Mouse (Mus musculus) heart, adult 9 months (tissue): Measurements from ENCODE around the gene Ccdc78.
A peak's percentile ranks its signal among the peaks of the same experiment; 100 is the strongest.

Experiments used
- DNase-seq, 2 experiments: peaks; one replicate each; pipeline ENCODE4 v3.0.0; 2022; ENCODE audit warnings: low spot score in 2 of 2

The Ccdc78 gene

DNA sequence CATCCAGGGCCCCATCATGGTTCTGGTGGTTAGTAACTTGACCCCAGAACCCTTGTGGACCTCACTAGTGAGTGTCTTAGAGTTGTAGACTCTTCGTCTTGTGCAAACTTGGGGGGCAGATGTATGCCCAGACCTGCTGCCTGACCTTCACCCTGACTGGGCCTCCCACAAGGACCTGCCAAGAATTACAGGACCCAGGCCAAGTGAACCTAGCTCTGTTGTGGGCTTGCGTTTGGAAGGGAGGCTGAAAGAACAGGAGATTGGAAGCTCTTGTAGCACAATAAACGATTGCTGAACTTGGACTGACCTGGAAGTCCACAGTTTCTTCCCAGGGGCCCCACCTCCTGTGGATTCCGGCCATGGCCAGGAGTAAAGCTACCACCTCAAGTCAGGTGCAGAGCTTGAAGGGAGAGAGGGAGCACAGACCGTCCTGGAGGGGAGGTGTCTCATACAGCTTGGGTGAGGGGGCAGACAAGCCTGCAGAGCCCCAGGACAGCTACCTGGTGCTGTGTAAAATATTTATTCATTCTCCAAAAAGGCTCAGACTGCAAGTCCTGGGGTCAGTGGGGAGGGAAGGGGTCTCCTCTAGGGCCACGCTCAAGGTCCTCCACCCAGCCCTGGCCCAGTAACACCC lies 47.7 kb downstream of the Ccdc78 start:
- DNase-seq = peak in 1 of 2 experiments; percentile 35

DNA sequence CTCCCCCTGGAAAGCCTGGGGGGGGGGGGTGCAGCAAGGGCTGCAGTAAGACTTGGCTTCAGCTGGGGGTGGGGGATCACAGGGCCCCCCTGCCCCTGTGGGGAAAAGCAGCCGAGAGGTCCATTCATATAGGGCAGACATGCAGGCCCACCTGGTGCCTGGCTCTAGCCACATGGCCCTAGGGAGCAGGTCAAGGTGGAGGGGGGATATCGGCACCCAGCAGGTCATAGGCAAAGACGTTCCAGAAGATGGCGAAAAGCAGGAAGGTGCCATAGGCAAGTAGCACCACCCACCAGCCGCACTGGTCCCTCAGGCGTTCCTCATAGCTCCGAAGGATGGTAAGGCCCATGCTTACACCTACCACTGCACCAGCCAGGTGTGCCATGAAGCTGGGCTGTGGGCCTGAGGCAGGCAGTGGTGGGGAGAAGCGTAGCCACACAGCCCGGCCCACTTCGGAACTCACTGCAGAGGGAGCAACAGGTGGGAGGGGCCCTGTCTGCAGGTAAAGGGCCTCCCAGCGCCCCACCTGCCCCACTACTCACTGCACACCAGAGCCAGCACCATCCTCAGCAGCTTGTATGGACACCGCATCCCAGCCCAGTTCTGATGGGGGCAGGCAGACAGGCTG lies 48.3 kb downstream of the Ccdc78 start:
- peak in 1 of 2 experiments; percentile 30 for DNase-seq

DNA sequence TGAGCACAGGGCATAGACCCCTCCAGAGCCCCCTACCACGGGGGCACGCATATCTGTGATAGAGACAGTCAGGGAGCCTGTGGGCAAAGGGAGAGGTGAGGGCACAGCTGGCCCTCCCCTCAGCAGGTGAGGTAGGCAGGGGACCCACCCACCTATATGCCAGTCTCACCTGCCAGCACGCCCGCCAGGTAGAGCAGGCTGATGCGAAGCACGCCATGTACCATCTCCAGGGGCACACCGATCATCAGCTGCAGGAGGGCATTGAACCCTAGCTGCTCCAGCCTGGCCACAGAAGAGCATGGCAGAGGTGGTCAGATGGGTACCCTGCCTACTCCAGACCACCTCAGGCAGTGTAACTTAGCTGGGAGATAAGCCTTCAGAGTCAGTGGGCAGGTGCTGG lies 48.9 kb downstream of the Ccdc78 start:
- no peak for DNase-seq

DNA sequence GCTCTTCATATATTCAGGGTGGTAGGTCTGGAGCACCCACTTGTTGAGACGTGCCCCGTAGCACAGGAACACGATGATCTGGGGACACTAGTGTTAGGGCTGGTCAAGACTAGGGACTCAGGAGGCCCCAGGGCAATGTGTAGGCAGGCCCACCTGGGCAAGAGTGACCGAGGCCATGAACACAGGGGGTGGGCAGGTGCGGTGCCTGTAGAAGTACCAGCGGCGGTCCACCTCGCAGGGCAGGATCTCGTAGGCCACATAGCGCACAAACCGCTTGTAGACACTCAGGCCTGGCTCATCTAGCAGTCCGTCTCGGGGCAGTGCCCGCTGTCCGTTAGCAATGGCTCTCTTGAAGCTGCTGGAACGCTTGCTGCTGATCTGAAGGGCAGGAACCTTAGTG lies 49.4 kb downstream of the Ccdc78 start:
- no peak for DNase-seq

DNA sequence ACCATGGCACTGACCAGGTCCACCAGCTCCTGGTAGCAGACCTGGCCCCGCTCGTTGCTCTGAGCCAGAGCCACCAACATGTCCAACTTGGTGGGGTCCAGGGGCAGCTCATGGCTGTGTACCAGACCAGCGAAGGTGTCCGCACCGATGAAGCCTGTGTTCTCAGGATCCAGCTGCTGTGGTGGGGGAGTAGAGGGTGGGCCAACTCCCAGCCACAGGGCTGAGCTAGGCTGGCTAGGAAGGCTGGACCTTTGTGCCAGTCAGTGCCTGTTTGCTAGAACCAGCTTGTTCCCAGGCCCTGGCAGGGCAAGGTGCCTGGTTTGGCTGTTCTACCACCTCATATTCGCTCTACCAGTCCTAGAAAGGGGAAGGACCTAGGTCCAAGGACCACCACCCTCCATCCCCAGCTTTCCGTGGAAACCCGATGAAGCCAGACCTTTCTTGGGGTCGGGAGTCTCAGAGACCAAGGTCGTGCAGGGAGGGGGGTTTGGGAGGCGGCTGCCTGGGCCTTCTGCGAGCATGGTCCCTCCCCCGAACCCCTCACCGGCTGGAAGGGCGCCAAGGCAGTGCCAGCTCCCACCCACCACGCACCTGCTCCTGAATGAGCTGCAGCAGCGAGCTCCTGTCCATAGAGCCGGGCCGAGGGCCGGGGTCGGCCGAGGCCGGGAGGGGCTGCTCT lies 50.2 kb downstream of the Ccdc78 start:
- DNase-seq = no peak

DNA sequence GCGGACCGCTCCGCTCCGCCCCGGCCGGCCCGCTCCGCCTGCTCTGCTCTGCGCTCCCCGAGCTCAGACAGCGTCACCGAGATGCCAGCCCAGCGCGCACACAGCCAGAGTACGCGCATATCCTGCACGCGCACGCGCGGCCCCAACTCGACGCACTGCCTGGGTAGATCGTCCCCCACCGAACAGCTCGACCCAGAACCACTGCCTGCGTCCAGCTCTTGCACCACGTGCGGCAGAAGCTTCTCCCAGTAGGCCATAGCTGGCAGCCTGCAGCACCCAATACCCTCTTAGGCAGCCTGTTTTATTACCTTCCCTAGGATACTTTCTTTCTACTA lies 50.7 kb downstream of the Ccdc78 start, which contains the start of gene Rhbdl1:
Rhbdl1 (minus strand) TSS at position 220 of the 335 bp plus-strand sequence.
- peak; percentile 72 to 74 for DNase-seq

DNA sequence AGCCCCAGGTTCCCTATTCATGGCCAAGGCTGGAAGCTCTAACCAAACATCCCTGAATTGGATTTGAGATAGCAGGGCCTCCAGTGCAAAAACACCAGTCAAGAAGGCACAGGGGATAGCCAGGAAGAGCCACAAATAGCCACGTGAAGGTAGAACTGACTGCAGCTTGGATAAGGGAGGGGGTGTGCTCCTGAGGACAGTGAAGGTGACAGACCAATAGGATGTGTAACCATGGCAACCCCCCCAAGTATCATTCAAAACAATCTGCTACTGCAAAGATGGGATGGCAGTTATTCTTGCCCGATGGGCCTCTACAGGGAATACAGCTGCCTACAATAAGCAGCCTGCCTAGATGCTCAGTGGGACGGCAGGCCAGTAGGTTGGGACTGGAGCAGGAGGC lies 51.2 kb downstream of the Ccdc78 start:
- DNase-seq = no peak

DNA sequence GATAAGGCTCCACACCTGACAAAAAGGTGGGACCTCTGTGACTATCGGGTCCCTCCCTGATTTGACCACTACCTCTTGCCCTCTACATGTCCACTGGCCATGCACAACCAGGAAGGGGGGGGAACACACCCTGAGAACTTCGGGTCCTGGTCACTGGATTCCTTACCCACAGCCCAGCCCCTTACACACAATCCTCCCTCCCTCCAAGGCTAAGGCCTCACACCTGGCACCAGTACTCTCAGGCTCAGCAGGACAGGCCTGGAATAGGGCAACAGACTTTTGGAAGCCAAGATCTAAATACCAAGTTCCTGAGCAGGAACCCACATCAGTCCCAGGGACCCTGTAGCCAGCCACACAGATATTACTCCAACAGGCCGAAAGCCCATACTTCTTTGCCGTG lies 52.5 kb downstream of the Ccdc78 start:
- DNase-seq = no peak

DNA sequence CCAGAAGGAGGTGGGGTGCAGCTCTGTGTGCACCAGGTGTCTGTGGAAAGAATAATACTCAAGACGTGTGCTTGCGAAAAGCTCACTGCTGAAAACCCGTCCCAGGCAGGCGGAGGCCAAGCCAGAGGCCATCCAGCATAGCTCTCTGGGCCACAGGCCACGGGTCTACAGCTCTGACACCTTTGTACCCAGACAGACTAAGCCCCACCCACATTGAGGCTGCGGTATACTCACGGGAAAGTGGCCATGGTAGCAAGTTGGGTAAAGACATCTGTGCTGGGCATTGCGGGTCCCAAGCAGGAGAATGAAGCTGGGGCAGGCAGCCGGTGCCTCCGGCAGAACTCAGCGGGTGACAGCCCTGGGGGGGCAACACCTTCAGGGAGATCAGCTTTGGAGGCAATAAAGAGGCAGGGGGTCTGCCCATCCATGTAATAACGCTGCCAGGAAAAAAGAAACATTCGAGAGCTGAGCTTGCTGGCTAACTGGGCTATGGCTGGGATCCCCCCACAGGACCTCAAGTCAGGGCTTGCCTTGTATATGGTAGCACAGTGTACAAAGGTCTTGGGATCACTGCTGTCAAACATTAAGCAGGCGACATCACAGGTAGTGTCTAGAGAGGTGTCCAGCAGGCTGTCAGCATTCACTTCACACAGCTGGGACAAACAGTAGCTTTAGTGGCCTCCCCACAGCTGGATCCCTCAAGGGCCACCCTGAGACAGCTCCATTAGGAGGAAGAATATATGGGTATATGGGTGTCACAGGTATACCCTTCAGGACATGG lies 53.3 kb downstream of the Ccdc78 start:
- no peak for DNase-seq
